Mouse (Mus musculus): ENCODE results near the gene Psap.
"Not testable (repeated sequence)": the region's sequence is repeated elsewhere in the genome, so short reads cannot be mapped to it uniquely, and the experiment has no call there.

The Psap gene

DNA sequence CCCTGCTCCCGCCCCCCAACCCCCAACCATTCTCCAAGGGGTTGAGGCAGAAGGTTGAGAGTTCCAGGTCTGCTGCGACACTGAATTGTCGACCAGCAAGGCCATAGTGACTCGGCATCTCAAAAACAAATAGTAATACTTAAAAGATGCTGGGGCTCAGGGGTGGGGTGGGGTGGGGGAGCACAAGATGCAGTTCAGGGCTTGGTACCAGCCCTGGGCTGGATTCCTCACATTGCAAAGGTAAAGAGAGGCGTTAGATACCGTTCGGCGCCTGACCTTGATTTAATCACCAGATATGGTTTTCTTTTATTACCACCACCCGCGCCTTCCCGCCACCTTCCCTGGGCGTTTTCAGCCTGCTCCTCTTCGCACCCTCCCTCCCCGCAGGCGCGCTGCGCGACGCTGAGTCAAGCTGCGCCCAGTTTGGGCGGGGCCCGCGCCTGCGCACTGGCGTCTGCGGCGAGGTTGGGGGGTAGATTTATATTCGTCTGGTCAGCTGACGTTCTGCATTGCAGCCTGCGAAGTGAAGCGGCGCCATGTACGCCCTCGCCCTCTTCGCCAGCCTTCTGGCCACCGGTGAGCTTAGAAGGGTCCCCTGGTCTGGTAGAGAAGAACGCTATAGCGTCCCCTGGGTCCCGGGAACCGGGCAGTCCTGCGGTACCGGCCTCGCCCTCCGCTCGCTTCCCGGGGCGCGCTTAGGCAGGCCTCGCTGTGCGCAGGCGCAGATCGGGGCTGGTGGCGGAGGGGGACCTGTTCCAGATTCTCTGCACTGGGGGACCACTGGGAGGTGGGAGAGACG is at the start of gene Psap:
Psap (plus strand) TSS at position 421 of the 799 bp plus-strand sequence.
- peak; percentile 91 for DNase-seq (ENCODE audit: low spot score)

DNA sequence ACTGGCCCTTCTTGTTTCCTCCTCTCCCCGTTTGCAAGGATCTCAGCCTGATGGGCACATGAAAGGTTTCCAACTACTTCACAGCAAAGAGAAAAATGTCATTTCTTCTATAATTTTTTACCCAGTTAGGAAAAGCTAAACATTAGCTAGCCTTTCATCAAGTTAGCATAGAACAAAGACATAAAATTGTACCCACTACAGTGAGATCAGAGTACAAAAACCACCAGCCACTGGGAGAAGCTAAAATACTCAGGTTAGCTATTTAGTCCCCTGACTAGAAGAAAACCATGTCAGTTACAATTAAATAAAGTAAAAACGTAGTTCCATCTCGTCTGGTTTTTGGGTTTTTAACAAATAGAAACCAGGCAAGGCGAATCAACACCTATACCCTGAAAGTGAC is 49.8 kb upstream of the Psap start:
- DNase-seq (ENCODE audit: low spot score): no peak

DNA sequence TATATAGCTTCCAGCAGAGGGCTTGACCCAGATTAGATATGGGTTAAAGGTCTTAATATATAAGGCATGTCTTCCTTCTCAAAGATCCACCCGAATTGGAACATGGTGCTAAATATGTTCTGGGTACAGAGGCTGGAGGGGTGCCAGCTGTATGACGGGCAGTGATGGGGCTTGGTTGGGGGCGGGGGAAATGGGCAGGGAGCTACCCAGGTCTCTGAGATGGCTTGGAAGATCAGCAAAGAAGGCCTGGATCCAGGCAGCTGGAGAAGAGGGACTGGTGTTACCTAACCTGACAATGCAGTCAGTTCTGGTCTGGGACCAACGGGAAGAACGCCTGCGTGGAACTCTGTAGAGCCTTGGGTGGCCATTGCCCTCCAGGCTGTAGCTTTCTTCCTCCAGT is 48.3 kb upstream of the Psap start:
- no peak for DNase-seq (ENCODE audit: low spot score)

DNA sequence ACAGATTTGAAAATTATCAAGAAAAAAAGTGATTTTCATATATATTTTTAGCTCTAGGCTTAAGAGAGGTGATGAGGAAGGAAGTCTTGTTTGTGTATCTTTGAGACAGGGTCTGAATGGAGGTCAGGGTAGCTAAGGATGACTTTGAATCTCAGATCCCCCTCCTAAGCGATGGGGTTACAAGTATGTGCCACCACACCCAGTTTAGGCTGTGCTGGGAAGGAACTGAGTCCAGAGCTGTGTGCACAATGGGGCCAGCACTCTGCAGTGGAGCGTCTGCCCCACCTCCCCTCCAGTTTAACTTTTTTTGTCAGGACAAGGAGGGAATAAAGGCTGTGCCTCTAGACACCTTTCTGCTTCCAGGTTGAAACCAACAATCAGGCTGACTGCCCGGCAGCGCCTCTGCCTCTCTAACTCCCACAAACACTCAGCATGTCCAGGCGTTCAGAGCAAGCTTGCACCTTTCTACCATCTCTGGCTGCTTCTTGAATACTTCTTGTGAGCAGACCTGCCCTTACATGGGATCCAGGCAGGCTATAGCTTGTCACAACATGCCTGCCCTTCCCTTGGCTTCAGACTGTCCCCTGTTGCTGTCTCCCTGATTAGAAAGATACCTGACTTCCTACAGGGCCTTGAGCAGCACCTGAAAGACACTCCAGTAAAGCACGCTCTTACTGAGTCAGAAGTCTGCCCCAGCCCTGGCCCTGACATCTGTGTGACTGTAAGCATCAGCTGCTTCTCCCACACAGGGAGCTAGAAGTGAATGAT is 46.9 kb upstream of the Psap start:
- DNase-seq (ENCODE audit: low spot score): no peak

DNA sequence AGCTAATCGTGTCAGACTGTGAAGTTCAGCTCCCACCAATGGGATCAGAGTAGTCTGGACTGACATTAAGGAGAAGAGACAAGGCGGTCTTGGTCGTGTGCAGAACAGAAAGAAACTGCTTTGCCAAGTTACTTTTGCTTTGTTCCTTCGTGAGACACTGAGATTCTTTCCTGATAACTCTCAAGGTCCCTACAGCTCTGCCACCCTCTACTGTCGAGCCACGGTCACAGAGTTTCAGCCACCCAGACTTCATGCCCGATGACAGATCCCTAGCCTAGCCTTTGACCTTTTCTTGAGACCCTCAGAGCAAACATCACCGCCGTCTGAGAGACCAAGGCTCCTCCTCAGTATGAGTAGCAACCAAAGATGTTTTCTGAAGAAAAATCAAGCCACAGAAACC is 43.4 kb upstream of the Psap start:
- no peak for DNase-seq (ENCODE audit: low spot score)

DNA sequence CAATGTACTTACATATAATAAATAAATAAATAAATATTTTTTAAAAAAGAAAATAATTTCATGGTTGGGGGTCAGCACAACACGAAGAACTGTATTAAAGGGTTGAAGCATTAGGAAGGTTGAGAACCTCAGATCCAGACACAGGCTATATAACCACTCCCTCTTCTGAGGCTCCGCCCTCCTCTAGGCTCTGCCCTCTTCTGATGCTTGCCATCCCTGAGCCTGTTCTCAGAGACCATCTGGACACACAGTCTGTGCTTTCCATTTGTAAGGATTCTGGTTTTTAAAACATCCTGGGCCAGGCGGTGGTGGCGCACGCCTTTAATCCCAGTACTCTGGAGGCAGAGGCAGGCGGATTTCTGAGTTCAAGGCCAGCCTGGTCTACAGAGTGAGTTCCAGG is 41.6 kb upstream of the Psap start:
- not testable (repeated sequence) for DNase-seq (ENCODE audit: low spot score)

DNA sequence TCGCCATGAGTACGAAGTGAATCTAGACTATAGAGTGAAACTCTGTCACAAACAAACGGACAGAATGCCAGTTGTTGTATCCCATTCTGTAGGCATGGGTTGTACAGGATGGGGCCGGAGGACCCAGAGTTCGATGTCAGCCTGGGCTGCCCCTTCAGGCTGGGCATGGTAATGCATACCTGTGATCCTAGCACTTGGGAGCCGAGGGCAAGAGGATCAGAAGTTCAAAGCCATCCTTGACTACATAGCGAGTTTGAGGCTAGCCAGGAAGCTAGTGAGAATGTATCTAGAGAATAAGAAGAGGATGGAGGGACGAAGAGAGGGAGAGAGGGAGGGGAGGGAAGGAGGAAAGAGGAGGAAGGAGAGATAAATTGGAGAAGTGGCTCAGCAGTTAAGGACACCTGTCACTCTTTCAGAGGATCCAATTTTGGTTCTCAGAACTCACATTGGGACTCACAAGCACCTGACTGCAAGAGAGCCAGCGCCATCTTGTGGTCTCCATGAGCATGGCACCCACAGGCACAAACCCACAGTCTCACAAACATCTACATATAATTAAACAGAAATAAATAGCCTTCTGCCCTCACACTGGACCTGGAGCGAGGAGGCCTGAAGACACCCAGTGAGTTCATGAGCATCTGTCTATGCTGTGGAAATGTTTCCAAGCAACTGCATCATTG is 39.8 kb upstream of the Psap start:
- peak; percentile 59 for DNase-seq (ENCODE audit: low spot score)

DNA sequence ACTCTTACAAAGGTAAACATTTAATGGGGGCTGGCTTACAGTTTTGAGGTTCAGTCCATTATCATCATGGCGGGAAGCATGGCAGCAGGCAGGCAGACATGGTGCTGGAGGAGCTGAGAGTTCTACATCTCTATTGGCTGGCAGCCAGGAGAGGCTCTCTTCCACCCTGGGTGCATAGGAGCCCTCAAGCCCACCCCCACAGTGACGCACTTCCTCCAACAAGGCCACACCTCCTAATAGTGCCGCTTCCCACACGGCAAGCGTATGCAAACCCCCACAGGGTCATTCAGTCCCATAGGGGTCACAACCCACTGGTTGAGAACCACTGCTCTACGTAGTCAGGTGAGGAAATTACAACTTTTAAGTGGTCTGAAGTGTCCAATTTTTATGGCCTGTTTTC is 37.0 kb upstream of the Psap start:
- DNase-seq (ENCODE audit: low spot score): no peak

DNA sequence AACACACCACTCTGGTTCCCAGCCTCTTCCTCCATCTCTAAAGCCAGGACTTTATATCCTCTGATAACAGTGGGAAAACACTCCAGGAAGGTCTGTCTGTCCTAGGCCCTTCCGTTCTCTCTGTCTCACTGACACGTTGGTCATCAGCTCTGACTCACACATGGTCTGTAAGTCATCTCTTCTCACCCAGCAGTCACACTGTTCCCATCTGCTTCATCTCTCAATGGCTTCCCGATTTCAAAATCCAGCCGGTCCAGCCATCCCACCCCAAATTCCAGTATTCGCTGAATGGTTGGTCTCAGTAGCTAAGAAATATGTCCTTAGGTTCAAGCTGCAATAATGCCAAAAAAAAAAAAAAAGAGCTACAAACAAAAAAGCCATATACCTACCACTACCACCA is 33.5 kb upstream of the Psap start:
- no peak for DNase-seq (ENCODE audit: low spot score)

DNA sequence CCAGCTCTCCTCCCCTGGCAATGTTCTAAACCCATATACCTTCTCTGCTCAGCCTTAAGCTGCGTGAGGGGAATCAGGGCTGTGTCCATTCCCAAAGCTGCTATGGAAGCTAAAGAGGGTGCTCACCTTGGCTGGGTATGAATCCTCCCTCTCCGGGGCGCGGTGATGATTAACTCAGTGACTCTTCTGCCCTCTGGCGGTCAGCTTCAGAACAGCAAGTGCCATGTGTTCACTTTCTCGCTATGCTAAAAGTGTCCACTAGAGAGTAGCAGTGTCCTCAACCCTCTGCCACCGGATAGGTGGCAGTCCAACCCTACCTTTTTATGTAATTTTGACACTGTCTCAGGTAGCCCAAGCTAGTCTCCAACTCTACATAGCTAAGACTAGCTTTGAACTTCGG is 32.4 kb upstream of the Psap start:
- DNase-seq (ENCODE audit: low spot score): peak; percentile 93

DNA sequence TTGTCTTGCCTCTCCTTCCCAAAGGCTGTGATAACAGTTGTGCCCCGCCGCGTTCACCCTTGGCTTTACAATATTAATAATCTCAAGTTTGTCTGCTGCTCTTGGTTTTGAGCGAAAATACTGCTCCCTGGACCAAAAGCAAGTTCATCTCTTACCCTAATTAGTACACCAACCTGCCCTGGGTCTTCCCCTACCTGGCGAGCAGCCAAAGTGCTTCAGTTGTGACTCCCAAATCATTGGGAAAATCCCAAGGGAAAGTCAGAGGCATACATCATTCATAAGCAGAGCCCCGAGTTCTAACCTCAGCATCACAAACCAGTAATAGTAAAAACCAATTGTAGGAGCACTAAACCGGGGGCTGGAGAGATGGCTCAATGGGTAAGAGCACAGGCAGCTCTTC is 31.8 kb upstream of the Psap start:
- DNase-seq (ENCODE audit: low spot score): peak; percentile 31

DNA sequence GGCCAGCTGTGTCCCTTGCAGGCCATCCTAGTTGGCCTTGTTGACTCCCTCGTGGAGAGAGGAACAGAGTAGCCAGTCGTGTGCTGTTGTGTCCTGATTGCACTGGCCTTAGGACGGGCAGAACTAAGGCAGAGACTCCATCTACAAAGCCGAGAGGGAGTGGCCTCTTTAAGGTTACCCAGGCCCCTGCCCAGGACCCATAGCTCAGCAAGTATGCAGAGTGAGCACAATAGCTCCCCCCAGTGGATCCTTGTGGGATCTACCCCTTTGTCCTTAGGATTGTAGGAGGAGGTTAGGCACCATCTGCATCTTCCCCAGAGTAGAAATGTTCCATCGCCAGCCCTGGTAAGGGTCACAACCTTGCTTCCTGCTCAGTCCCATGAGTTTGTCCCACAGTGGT is 30.9 kb upstream of the Psap start:
- peak; percentile 61 for DNase-seq (ENCODE audit: low spot score)

DNA sequence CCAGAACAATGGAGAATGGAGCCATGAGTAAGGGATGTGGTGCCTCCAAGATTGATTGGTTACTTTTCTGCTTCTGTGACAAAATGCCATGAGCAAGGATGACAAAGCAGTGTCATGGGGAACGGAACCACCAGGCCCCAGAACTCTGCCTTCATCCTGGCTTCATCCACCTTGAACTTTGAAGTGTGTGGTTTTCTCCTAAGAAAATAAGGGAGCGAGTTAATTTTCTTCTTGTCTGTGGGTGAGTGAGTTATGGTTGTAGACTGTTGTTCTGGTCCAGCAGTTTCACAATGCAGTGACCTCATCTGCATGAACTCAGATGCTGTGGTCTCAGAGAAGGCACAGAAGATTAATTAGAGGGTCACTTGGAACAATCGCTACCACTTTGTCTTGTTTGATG is 29.1 kb upstream of the Psap start:
- not testable (repeated sequence) for DNase-seq (ENCODE audit: low spot score)

DNA sequence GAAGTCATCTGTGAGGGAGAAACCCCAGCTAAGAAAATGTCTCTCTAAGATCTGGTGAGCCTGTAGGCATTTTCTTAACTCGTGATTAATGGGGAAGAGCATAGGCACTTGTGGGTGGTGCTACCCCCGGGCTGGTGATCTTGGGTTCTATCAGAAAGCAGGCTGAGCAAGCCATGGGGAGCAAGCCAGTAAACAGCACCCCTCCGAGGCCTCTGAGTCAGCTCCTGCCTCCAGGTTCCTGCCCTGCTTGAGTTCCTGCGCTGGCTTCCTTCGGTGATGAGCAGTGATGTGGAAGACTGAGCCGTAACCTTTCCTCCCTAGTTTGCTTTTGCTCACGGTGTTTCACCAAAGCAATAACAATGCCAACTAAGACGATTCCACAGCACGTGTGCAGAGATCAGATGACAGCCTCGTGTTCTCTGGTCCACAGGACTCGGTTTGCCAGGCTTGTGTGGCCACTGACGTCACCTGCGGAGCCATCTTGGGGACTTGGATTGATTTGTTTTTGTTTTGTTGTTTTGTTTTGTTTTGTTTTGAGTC is 26.9 kb upstream of the Psap start:
- no peak for DNase-seq (ENCODE audit: low spot score)

DNA sequence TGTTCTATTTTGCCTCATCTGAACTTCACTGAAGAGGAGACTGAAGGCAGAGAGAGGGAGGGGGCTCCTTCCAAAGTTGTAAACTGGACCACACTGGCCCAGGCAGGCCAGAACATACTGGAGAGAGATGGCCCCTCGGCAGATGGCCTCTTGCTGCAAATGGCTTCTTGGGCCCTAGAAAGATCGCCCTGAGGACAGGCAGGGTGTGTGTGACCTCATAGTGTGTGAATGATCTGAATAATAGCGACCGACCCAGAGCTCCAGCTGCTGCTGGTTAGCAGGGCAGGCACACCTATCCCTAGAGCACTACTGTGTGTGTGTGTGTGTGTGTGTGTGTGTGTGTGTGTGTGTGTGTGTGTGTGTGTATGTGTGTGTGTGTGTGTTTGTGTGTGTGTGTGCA is 25.2 kb upstream of the Psap start:
- DNase-seq (ENCODE audit: low spot score): no peak

DNA sequence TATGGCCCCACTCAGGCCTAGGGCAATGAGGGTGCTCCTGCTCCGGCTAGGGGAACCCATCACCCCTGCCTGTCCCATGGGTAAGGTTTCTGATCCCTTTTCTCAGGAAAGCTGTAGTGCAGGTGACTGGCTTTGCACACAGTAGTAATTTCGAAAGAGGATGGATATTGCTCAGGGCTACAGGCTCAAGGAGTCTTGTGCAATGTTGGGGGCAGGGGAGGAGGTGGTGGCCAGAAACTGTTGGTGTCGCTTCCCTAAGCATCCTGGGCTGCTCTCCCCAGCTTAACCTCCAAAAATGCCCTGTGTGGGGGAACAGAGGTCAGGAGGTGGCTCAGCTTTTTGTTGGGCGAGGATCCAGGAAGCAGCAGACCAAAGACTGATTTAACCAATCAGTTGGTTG is 24.8 kb upstream of the Psap start:
- DNase-seq (ENCODE audit: low spot score): peak; percentile 59

DNA sequence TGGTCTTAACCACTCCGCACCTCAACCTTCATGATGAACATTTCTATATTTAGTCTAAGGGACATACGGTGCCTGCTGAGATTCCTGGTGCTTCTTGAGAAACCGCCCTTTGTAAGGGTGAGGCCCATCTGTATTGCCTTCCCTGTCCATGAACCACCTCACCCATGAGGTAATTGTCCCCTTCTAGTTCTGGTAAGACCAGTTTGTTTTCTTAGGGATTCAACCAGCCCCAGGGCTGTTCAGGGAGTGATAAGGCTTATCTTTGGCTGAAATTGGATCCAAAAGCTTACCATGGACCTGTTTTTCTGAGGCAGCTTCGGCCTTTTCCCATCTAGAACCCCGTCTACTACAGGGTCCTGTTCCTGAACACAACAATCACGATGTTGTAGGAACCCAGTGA is 21.3 kb upstream of the Psap start:
- no peak for DNase-seq (ENCODE audit: low spot score)

DNA sequence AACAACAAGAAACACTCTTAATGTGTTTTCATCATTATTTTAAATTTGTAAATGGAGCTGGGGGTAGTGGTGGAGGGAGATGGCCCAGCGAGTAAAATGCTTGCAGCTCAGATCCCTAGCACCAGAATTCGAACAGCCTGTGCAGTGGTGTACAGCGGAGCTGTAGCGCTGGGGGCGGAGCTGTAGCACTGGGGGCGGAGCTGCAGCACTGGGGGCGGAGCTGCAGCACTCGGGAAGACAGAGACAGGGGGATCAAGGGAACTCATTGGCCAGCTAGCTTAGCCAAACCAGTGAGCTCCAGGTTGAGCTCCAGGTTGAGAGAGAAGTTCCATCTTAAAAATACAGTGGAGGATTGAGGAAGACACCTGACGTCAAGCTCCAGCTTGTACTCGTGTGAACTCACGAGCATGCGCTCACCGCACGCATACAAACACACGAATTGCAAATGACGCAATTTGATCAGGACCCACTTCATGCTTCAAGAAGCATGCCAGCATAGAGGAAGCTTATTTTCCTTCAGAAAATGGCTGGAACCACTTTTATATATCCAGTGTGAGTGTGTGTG is 20.1 kb upstream of the Psap start:
- no peak for DNase-seq (ENCODE audit: low spot score)

DNA sequence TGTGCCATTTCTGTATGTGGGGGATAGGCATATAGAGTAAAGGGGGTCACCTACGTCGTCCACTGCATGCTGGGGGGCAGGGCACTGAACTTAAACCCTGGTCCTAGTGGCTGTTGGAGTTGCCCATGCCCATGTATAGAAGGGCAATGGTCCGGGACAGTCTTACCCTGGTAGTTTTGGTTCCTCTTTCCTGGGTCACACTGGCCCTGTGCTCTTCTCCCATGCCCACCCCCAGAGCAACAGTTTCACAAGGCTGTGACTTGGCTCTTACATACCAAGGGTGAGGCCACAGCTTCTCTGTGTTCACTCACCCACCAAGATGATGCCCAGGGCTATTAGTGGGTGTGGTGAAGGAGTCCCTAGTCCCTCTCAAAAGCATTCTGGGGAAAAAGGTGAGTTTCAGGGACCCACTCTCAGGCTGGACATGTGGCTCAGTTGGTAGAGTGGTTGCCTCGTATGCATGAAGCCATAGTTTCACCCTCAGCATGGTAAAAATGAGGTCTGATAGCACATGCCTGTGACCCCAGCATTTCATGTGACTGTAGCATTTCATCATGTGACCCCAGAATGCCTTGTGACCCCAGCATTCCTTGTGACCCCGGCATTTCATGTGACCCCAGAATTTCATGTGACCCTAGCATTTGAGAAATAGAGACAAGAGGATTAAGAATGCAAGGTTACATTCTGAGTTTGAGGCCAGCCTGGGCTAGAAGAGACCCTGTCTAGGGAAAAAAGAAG is 16.7 kb upstream of the Psap start:
- DNase-seq (ENCODE audit: low spot score): no peak

DNA sequence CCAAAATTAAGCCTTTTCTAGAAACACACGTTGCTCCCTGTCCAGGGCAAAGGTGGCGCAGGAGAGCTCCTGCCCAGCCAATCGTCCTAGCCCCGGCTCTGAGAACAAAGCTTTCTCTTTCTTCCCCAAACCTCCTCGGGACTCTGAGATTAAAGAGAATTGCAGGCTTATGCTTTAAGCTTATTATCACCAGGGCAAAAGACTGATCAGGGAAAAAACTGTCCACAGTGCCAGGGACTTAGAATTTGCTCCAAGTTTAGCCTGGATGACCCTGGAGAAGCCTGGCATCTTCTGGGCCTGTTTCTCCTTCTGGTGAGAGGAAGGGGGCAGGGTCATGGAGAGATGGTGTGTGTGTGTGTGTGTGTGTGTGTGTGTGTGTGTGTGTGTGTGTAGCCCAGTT is 15.9 kb upstream of the Psap start:
- no peak for DNase-seq (ENCODE audit: low spot score)

DNA sequence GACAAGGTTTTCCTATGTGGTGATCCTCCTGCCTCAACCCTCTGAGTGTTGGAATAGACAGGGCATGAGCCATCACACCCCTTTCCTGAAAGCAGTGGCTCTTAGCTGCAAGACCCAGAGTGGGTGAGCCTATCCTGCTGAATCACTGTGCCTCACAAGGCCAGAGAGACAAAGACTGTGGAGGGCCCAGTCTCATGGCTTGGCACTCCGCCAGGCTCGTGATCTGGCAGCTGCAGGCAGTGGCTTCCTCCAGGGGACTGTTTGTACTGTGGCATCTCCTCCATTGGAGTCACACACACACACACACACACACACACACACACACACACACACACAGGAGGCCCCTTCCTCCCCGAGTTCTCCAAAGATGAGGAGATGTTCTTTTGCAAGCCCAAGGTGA is 15.0 kb upstream of the Psap start:
- DNase-seq (ENCODE audit: low spot score): peak; percentile 71

DNA sequence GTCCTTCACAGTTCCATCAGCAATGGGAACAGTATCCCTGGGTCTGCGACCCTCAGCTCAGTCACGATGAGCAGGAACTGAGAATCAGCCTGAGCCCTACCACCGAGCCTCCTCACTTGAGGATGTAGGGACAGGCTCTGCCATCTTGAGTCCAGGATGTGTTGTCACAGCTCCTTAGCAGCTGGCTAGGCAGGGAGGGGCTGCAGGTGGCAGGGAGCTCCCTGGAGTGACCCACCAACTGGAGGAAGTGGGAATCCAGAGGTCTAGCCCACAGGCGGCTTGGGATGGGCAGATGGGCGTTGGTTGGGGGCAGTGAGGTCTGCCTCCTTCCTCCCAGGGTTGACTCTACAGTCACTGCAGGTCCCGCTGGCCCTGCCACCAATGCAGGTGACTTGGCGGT is 14.1 kb upstream of the Psap start:
- DNase-seq (ENCODE audit: low spot score): no peak
